In genomic region chr12:11433126-11433525, GRCm38 (mm10) we compare ENCODE assay signal across 25 mouse cellular contexts. TPM values are rescaled to one million over a fixed set of nuclear protein-coding genes. Genes with fewer than 3 reads are reported as not detected.
DNase-seq lines count a peak whose midpoint lies in the region; ATAC-seq lines count a peak whose summit lies in the region.
"Had no signal": no experiment of that assay in that cellular context is flagged by ENCODE, and none has a peak within 500 bp of the region (broad histone marks: within the 10 kb centered on the region; RNA-seq: fewer than 3 reads in every experiment).

No protein-coding gene starts in this region.

- peak overlapping the region; percentile 42 for H3K4me2 ChIP-seq in hindbrain, embryonic 16.5 days (ENCODE audit: low read length)
- peak overlapping the region; percentile 22; the same call in 1 of the 2 replicates for H3K4me2 ChIP-seq in midbrain, embryonic 15.5 days
- H3K4me2 ChIP-seq in midbrain, embryonic 11.5 days, result no peak overlapping the region
- H3K4me2 ChIP-seq in heart, embryonic 12.5 days, result no peak overlapping the region
- H3K4me2 ChIP-seq: hindbrain, embryonic 12.5 days; kidney, embryonic 15.5 days; limb, embryonic 12.5 days; liver, embryonic 15.5 days; lung, embryonic 14.5 days had no signal

- H3K36me3 ChIP-seq in hindbrain, embryonic 16.5 days (ENCODE audit: control insufficient read depth, insufficient read depth, low read length), result no peaks in the 10 kb centered on the region
- no peaks in the 10 kb centered on the region for H3K36me3 ChIP-seq in hindbrain, embryonic 10.5 days
- no peaks in the 10 kb centered on the region for H3K36me3 ChIP-seq in midbrain, embryonic 15.5 days (replicated peaks)
- H3K36me3 ChIP-seq in midbrain, embryonic 11.5 days (ENCODE audit: control insufficient read depth, insufficient read depth, low read length), result no peaks in the 10 kb centered on the region
- no peaks in the 10 kb centered on the region for H3K36me3 ChIP-seq in heart, embryonic 12.5 days
- H3K36me3 ChIP-seq: hindbrain, embryonic 12.5 days; kidney, embryonic 15.5 days; limb, embryonic 12.5 days; liver, embryonic 15.5 days had no signal

- 91% methylated on average over 1 of the region's 1 CpGs for WGBS in hindbrain, embryonic 16.5 days
- WGBS in hindbrain, embryonic 10.5 days, result 83% methylated on average over 1 of the region's 1 CpGs
- WGBS in midbrain, embryonic 15.5 days, result 94% methylated on average over 1 of the region's 1 CpGs
- 89% methylated on average over 1 of the region's 1 CpGs for WGBS in midbrain, embryonic 11.5 days
- 89% methylated on average over 1 of the region's 1 CpGs for WGBS in heart, embryonic 12.5 days

- H3K4me1 ChIP-seq in hindbrain, embryonic 16.5 days (ENCODE audit: control insufficient read depth, insufficient read depth, low read depth, low read length), result peaks cover 4% of the 10 kb centered on the region; the same call in 1 of the 2 replicates
- H3K4me1 ChIP-seq in hindbrain, embryonic 10.5 days (replicated peaks), result peaks cover 27% of the 10 kb centered on the region
- H3K4me1 ChIP-seq in midbrain, embryonic 15.5 days, result peaks cover 8% of the 10 kb centered on the region
- peaks cover 2% of the 10 kb centered on the region for H3K4me1 ChIP-seq in midbrain, embryonic 11.5 days (ENCODE audit: control insufficient read depth, insufficient read depth, low read length)
- H3K4me1 ChIP-seq in heart, embryonic 12.5 days (replicated peaks), result peaks cover 6% of the 10 kb centered on the region; the same call in 1 of the 2 replicates
- H3K4me1 ChIP-seq: liver, embryonic 15.5 days had no signal

- H3K9ac ChIP-seq in hindbrain, embryonic 16.5 days (ENCODE audit: low read depth, low read length), result no peak overlapping the region
- H3K9ac ChIP-seq in midbrain, embryonic 15.5 days, result no peak overlapping the region
- H3K9ac ChIP-seq in midbrain, embryonic 11.5 days (ENCODE audit: low read length), result no peak overlapping the region
- no peak overlapping the region for H3K9ac ChIP-seq in heart, embryonic 12.5 days
- H3K9ac ChIP-seq: hindbrain, embryonic 12.5 days; kidney, embryonic 15.5 days; limb, embryonic 12.5 days; liver, embryonic 15.5 days; lung, embryonic 14.5 days had no signal

- ATAC-seq in hindbrain, embryonic 16.5 days, result no peak
- no peak for ATAC-seq in midbrain, embryonic 15.5 days (replicated peaks)
- no peak for ATAC-seq in midbrain, embryonic 11.5 days (ENCODE audit: low FRiP score)
- ATAC-seq in heart, embryonic 12.5 days (ENCODE audit: insufficient number of reproducible peaks, low FRiP score), result no peak
- ATAC-seq: forebrain, embryonic 14.5 days had no signal

- no peak overlapping the region for H3K4me3 ChIP-seq in hindbrain, embryonic 16.5 days (ENCODE audit: low read length)
- H3K4me3 ChIP-seq in hindbrain, embryonic 10.5 days, result no peak overlapping the region
- no peak overlapping the region for H3K4me3 ChIP-seq in midbrain, embryonic 15.5 days
- H3K4me3 ChIP-seq in midbrain, embryonic 11.5 days (ENCODE audit: low read depth, low read length), result no peak overlapping the region
- no peak overlapping the region for H3K4me3 ChIP-seq in heart, embryonic 12.5 days
- H3K4me3 ChIP-seq: heart, adult 2 months; hindbrain, embryonic 12.5 days; kidney, embryonic 15.5 days; limb, embryonic 12.5 days; liver, embryonic 15.5 days had no signal

- no peaks in the 10 kb centered on the region for H3K27me3 ChIP-seq in hindbrain, embryonic 16.5 days (replicated peaks; ENCODE audit: control insufficient read depth, insufficient read depth, low read length)
- H3K27me3 ChIP-seq in hindbrain, embryonic 10.5 days (ENCODE audit: insufficient read depth, poor library complexity, severe bottlenecking), result peaks cover 37% of the 10 kb centered on the region
- H3K27me3 ChIP-seq in midbrain, embryonic 15.5 days (replicated peaks), result no peaks in the 10 kb centered on the region; the same call in 1 of the 2 replicates
- H3K27me3 ChIP-seq in midbrain, embryonic 11.5 days (ENCODE audit: control insufficient read depth, insufficient read depth, low read length), result no peaks in the 10 kb centered on the region
- peaks cover 27% of the 10 kb centered on the region for H3K27me3 ChIP-seq in heart, embryonic 12.5 days (replicated peaks)

- H3K27ac ChIP-seq in hindbrain, embryonic 16.5 days (ENCODE audit: low read depth, low read length), result no peak overlapping the region
- no peak overlapping the region for H3K27ac ChIP-seq in hindbrain, embryonic 10.5 days
- H3K27ac ChIP-seq in midbrain, embryonic 15.5 days, result no peak overlapping the region
- H3K27ac ChIP-seq in midbrain, embryonic 11.5 days (ENCODE audit: low read depth, low read length), result no peak overlapping the region
- no peak overlapping the region for H3K27ac ChIP-seq in heart, embryonic 12.5 days (ENCODE audit: poor library complexity, severe bottlenecking)
- H3K27ac ChIP-seq: heart, adult 2 months; hindbrain, embryonic 12.5 days; kidney, embryonic 15.5 days; limb, embryonic 12.5 days; liver, embryonic 15.5 days; stomach, postnatal 0 days had no signal

- no peak for DNase-seq in hindbrain, embryonic 10.5 days (ENCODE audit: low spot score)
- DNase-seq in midbrain, embryonic 11.5 days (ENCODE audit: low spot score, missing footprints), result no peak
- peak; percentile 23 to 26 for DNase-seq in right cerebral cortex, adult 2 months (ENCODE audit: low spot score in 2 of 2)
- DNase-seq in right cerebral cortex, postnatal 4 days, result no peak
- DNase-seq: adrenal gland, postnatal 25 days; B cell, adult 2 months; heart, adult 2 months; heart, postnatal 14 days; kidney, adult 18-20 months; kidney, postnatal 25 days; lung, embryonic 14.5 days; lung, postnatal 14 days; thymus, adult 2 months; thymus, postnatal 36 days had no signal

- no peaks in the 10 kb centered on the region for H3K9me3 ChIP-seq in hindbrain, embryonic 16.5 days (ENCODE audit: control insufficient read depth, low read length)
- no peaks in the 10 kb centered on the region for H3K9me3 ChIP-seq in hindbrain, embryonic 10.5 days
- H3K9me3 ChIP-seq in midbrain, embryonic 15.5 days, result no peaks in the 10 kb centered on the region
- H3K9me3 ChIP-seq in midbrain, embryonic 11.5 days (ENCODE audit: control insufficient read depth, low read length), result no peaks in the 10 kb centered on the region
- H3K9me3 ChIP-seq in heart, embryonic 12.5 days (replicated peaks), result no peaks in the 10 kb centered on the region
- H3K9me3 ChIP-seq: hindbrain, embryonic 12.5 days; kidney, embryonic 15.5 days; limb, embryonic 12.5 days; liver, embryonic 15.5 days had no signal

RNA-seq across cellular contexts. Expression of gene Vsnl1, which starts 3.3 kb away (rescaled TPM):
- 168 and 170 TPM in 2 replicates for polyA plus RNA-seq in hindbrain, embryonic 16.5 days (2015; fragmentation: Nextera tagmentation; extraction: Ambion mirVana)
- polyA plus RNA-seq in hindbrain, embryonic 10.5 days (2016; fragmentation: Nextera tagmentation; extraction: Ambion mirVana), result 0.51 and 1.3 TPM in 2 replicates
- polyA plus RNA-seq in midbrain, embryonic 15.5 days (2015; fragmentation: Nextera tagmentation; extraction: Ambion mirVana), result 64.5 and 70.1 TPM in 2 replicates
- 1.3 and 2.5 TPM in 2 replicates for polyA plus RNA-seq in midbrain, embryonic 11.5 days (2014; fragmentation: Nextera tagmentation; extraction: Ambion mirVana)
- polyA plus RNA-seq in heart, embryonic 12.5 days (2016; fragmentation: Nextera tagmentation; extraction: Ambion mirVana), result 9.9 and 12.0 TPM in 2 replicates
- polyA plus RNA-seq: liver, adult 2 months; spleen, adult 2 months had no signal

RNA-seq across cellular contexts. Expression of gene Rad51ap2, which starts 22.8 kb away (rescaled TPM):
- 0.41 and 0.60 TPM in 2 replicates for polyA plus RNA-seq in hindbrain, embryonic 16.5 days (2015; fragmentation: Nextera tagmentation; extraction: Ambion mirVana)
- polyA plus RNA-seq in hindbrain, embryonic 10.5 days (2016; fragmentation: Nextera tagmentation; extraction: Ambion mirVana), result 0.22 and 0.36 TPM in 2 replicates
- polyA plus RNA-seq in midbrain, embryonic 15.5 days (2015; fragmentation: Nextera tagmentation; extraction: Ambion mirVana), result 0.36 and 0.41 TPM in 2 replicates
- 0.22 and 0.42 TPM in 2 replicates for polyA plus RNA-seq in midbrain, embryonic 11.5 days (2014; fragmentation: Nextera tagmentation; extraction: Ambion mirVana)
- polyA plus RNA-seq in heart, embryonic 12.5 days (2016; fragmentation: Nextera tagmentation; extraction: Ambion mirVana), result 0.32 and 0.53 TPM in 2 replicates
- polyA plus RNA-seq: heart, adult 2 months; liver, adult 2 months; liver, embryonic 15.5 days; spleen, adult 2 months; thymus, adult 2 months had no signal

Comparison
In these comparisons a context has a peak if more than half of its experiments do, and no peak if none do; other contexts are left out.
1. H3K4me2 ChIP-seq: peak in hindbrain, embryonic 16.5 days (single experiment) and midbrain, embryonic 15.5 days (single experiment); none in midbrain, embryonic 11.5 days (single experiment) and heart, embryonic 12.5 days (single experiment).
2. DNase-seq: peak in right cerebral cortex, adult 2 months (2 of 2); none in hindbrain, embryonic 10.5 days (single experiment), midbrain, embryonic 11.5 days (single experiment) and right cerebral cortex, postnatal 4 days (single experiment).